Mouse (Mus musculus) stomach, postnatal 0 days (tissue): ENCODE measurements around the gene Wdr48.

ENCODE experiments used
- CTCF ChIP-seq: IDR thresholded peaks from 2 replicates; pipeline ENCODE4 v1.5.1; 2016; ENCODE audit warnings: antibody characterized with exemption, low read depth, mild to moderate bottlenecking, moderate library complexity
- EP300 ChIP-seq: optimal IDR thresholded peaks from 2 replicates; pipeline ENCODE3; 2016; ENCODE audit warnings: antibody characterized with exemption

- peak; percentile 80 for TF ChIP-seq CTCF
- TF ChIP-seq EP300: no peak
Measured at GRCm38 (mm10) chr9:119890692-119891091, 4.0 kb upstream of the Wdr48 start.
